Mouse (Mus musculus) ES-E14 (cell line): ENCODE data around the gene Fer. TPM values are rescaled to one million over a fixed set of nuclear protein-coding genes. Genes with fewer than 3 reads are reported as not detected.

Experiments used
- DNase-seq: peaks from one replicate; pipeline ENCODE4 v3.0.0-alpha.2; 2013; ENCODE audit warnings: low read depth, low spot score
- H3K27ac ChIP-seq: 2 replicates; pipeline ENCODE4 v1.5.1; 2012; ENCODE audit warnings: low read depth, mild to moderate bottlenecking, low read length, moderate library complexity, mixed read lengths; ENCODE audit not compliant: poor library complexity, insufficient read depth, severe bottlenecking
- H3K36me3 ChIP-seq: 2 replicates; pipeline ENCODE4 v1.6.1; 2012; ENCODE audit warnings: mild to moderate bottlenecking, low read length, moderate library complexity, mixed read lengths; ENCODE audit not compliant: control insufficient read depth, poor library complexity, insufficient read depth, severe bottlenecking
- H3K4me1 ChIP-seq, 2 experiments: fragments of 150-350 bp in 1 of 2; sonication (generic) in 1 of 2; 2 replicates each; pipeline ENCODE4 v1.6.1; 2012; ENCODE audit warnings: low read length in 2 of 2, mild to moderate bottlenecking in 1 of 2, mixed read lengths in 1 of 2; ENCODE audit not compliant: control insufficient read depth in 2 of 2, insufficient read depth in 2 of 2, poor library complexity in 1 of 2
- H3K4me3 ChIP-seq, 2 experiments: fragments of 150-350 bp in 1 of 2; sonication (generic) in 1 of 2; 2 replicates each; pipeline ENCODE4 v1.5.1; 2012; ENCODE audit warnings: low read length in 2 of 2, low read depth in 1 of 2, mild to moderate bottlenecking in 1 of 2, mixed read lengths in 1 of 2; ENCODE audit not compliant: insufficient read depth in 1 of 2, poor library complexity in 1 of 2, severe bottlenecking in 1 of 2
- H3K9ac ChIP-seq: 2 replicates; pipeline ENCODE4 v1.6.1; 2012; ENCODE audit warnings: low read depth, mild to moderate bottlenecking, low read length, mixed read lengths; ENCODE audit not compliant: poor library complexity, insufficient read depth, severe bottlenecking
- H3K9me3 ChIP-seq: fragments of 150-350 bp; sonication (generic); 2 replicates; pipeline ENCODE4 v1.6.1; 2012; ENCODE audit warnings: low read depth, mild to moderate bottlenecking, low read length; ENCODE audit not compliant: control insufficient read depth, insufficient read depth
- CHD2 ChIP-seq: IDR thresholded peaks from 2 replicates; pipeline ENCODE4 v1.6.1; 2014; ENCODE audit warnings: mild to moderate bottlenecking, low read depth, low read length, inconsistent platforms
- HCFC1 ChIP-seq: IDR thresholded peaks from 2 replicates; pipeline ENCODE4 v1.6.1; 2012; ENCODE audit warnings: low read length, inconsistent platforms, borderline replicate concordance; ENCODE audit not compliant: insufficient read depth
- MAFK ChIP-seq: IDR thresholded peaks from 2 replicates; pipeline ENCODE4 v1.6.1; 2014; ENCODE audit warnings: mild to moderate bottlenecking, low read depth, low read length, inconsistent platforms; ENCODE audit not compliant: insufficient read depth
- ZC3H11A ChIP-seq: IDR thresholded peaks from 2 replicates; pipeline ENCODE4 v1.6.1; 2012; ENCODE audit warnings: low read depth, mild to moderate bottlenecking, inconsistent platforms, low read length, borderline replicate concordance
- ZNF384 ChIP-seq: IDR thresholded peaks from 2 replicates; pipeline ENCODE4 v1.6.1; 2012; ENCODE audit warnings: low read depth, low read length, inconsistent platforms
- in situ Hi-C, 2 experiments: fragments of 600-800 bp; cut with MboI; formaldehyde crosslinking; loops; one replicate each; pipeline ENCODE4 v1.15.1; 2025; ENCODE audit warnings: low sequenced_read_pairs in 2 of 2, inconsistent platforms in 1 of 2; ENCODE audit not compliant: unreplicated experiment in 2 of 2
- total RNA-seq: library from RNA; depleted of rRNA; stranded (reverse); fragments of 300-350 nt; gene quantifications from 2 replicates; pipeline ENCODE4 v1.2.3, GENCODE M21; 2012

The Fer gene
- total RNA-seq, 1 experiment: 14.2 TPM

DNA sequence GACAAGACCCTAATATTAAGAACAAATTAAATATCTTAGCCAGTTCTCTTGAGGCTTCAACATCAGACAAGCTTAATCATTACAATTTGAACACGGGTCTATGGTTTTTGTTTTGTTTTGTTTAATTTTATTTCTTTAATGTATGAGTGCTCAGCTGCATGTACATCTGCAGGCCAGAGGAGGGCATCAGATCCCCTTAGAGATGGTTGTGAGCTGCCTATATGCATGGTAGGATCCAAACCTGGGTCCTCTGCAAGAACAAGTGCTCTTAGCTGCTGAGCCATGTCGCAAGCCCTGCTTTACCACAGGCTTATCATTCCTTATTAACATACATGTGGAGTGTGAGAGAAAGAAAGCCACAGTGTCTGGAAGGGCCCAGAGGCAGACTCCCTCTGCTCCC, 163.6 kb downstream of the Fer start:
- in situ Hi-C loops: no loop called here
- Histone ChIP-seq H3K9me3 (no peaks in the 10 kb centered on the region), H3K27ac (no peak overlapping the region), H3K4me1 (no peaks in the 10 kb centered on the region), H3K36me3 (no peaks in the 10 kb centered on the region), H3K4me3 (no peak overlapping the region), H3K9ac (no peak overlapping the region)
- TF ChIP-seq HCFC1: no peak
- DNase-seq: no peak

GRCm38 (mm10) chr17:64041771-64042170, 178.9 kb downstream of the Fer start:
- no peak for DNase-seq
- Histone ChIP-seq H3K4me1 (no peaks in the 10 kb centered on the region), H3K27ac (no peak overlapping the region), H3K9me3 (no peaks in the 10 kb centered on the region), H3K4me3 (no peak overlapping the region), H3K9ac (no peak overlapping the region), H3K36me3 (no peaks in the 10 kb centered on the region)
- TF ChIP-seq CHD2 (no peak), MAFK (no peak), ZC3H11A (no peak), HCFC1 (no peak), ZNF384 (no peak)
- in situ Hi-C loops: no loop called here

- Histone ChIP-seq H3K4me3 (no peak overlapping the region), H3K27ac (no peak overlapping the region), H3K9me3 (no peaks in the 10 kb centered on the region), H3K36me3 (no peaks in the 10 kb centered on the region), H3K9ac (no peak overlapping the region), H3K4me1 (no peaks in the 10 kb centered on the region)
- DNase-seq: no peak
- no peak for TF ChIP-seq ZC3H11A
- TF ChIP-seq CHD2: no peak
- TF ChIP-seq HCFC1: no peak
- TF ChIP-seq MAFK: no peak
- no peak for TF ChIP-seq ZNF384
- in situ Hi-C loops: no loop called here
Measured at GRCm38 (mm10) chr17:64045326-64045725, 182.5 kb downstream of the Fer start.

DNA sequence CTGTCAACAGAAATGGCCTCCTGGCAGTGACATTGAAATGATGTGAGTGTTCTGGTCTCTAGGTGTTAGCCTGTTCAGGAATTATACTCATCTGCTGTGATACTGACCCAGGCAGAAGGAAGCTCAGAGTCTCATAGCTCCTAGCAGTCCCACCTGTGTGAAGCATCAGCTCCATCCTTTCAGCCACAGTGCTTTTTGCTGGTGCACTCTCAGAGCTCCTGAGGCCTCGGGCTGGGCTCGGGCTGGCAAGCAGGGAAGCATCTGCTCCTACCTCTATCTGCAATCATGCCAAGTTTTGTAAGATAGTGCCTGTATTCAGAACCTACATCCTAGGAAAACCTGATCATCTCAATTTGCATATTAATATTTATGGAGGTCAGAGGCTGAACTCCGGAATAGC, 183.7 kb downstream of the Fer start:
- in situ Hi-C loops: no loop called here
- no peaks in the 10 kb centered on the region for H3K9me3 ChIP-seq
- H3K36me3 ChIP-seq: no peaks in the 10 kb centered on the region
- H3K9ac ChIP-seq: no peak overlapping the region
- H3K4me3 ChIP-seq: no peak overlapping the region
- TF ChIP-seq ZNF384 (no peak), HCFC1 (no peak), MAFK (no peak), ZC3H11A (no peak), CHD2 (no peak)
- no peaks in the 10 kb centered on the region for H3K4me1 ChIP-seq
- no peak overlapping the region for H3K27ac ChIP-seq
- no peak for DNase-seq

GRCm38 (mm10) chr17:64050911-64051310, 188.0 kb downstream of the Fer start:
- in situ Hi-C loops: no loop called here
- Histone ChIP-seq H3K9ac (no peak overlapping the region), H3K36me3 (no peaks in the 10 kb centered on the region; the same call in 1 of the 2 replicates), H3K4me1 (peaks cover 4 to 7% of the 10 kb centered on the region in 2 experiments), H3K4me3 (no peak overlapping the region), H3K9me3 (no peaks in the 10 kb centered on the region), H3K27ac (no peak overlapping the region)
- no peak for TF ChIP-seq MAFK
- no peak for TF ChIP-seq ZNF384
- TF ChIP-seq ZC3H11A: no peak
- no peak for TF ChIP-seq HCFC1
- TF ChIP-seq CHD2: no peak
- no peak for DNase-seq
